Mouse (Mus musculus): ENCODE results near the gene Fam98a.

DNA sequence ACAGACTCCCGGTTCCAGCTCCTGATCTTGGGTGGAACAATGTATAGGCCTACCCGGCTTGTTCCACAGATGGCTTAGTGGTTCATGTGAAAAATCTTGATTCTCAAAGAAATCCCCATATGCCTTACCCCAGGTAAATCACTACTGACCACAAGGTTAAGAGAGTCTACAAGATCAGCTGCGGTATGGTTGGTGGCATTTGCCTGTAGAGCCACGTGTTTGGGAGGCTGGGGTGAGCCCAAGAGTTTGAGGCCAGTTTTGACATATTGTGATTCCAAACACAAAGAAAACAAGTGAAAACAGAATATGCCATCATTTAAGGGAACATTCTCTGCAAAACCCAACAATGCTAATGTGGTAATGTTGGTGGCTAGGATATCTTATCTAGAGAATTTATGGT, 16.1 kb downstream of the Fam98a start:
- TF ChIP-seq POLR2A (IDR thresholded peaks at IDR 0.05; ENCODE audit: control insufficient read depth in 1 of 2, insufficient read depth in 1 of 2, low read depth in 1 of 2, low read length in 2 of 2, poor library complexity in 1 of 2) (no peak), E2F4 (IDR thresholded peaks at IDR 0.05; ENCODE audit: borderline replicate concordance, low read depth, low read length) (no peak), CTCF (IDR thresholded peaks at IDR 0.05 in 2 of 3, conservative IDR thresholded peaks at IDR 0.05 in 1 of 3; ENCODE audit: control insufficient read depth in 1 of 3, insufficient read depth in 1 of 3, low read depth in 2 of 3, low read length in 3 of 3, poor library complexity in 1 of 3, severe bottlenecking in 1 of 3) (no peak)

All from MEL (cell line).